Mouse (Mus musculus) lung, postnatal 0 days (tissue): ENCODE data around the gene Cyp1b1. TPM values are rescaled to one million over a fixed set of nuclear protein-coding genes. Genes with fewer than 3 reads are reported as not detected.

ENCODE experiments used
- ATAC-seq: fragments of 200-750 bp; cut with Nextera tagmentation; 2 replicates; pipeline ENCODE4 v1.8.0; 2017; ENCODE audit warnings: moderate library complexity
- DNase-seq: peaks from one replicate; pipeline ENCODE4 v3.0.0-alpha.2; 2016; ENCODE audit warnings: low spot score
- H3K27ac ChIP-seq: fragments of 300-500 bp; sonication (generic); 2 replicates; pipeline ENCODE4 v1.5.1; 2014; ENCODE audit warnings: antibody characterized with exemption, mild to moderate bottlenecking, low read length, mixed read lengths
- H3K27me3 ChIP-seq: fragments of 300-500 bp; sonication (generic); replicated peaks from 2 replicates; pipeline ENCODE4 v1.6.1; 2014; ENCODE audit warnings: low read length, mixed read lengths; ENCODE audit not compliant: insufficient read depth
- H3K36me3 ChIP-seq: fragments of 300-500 bp; sonication (generic); 2 replicates; pipeline ENCODE4 v1.6.1; 2014; ENCODE audit warnings: low read length, mixed read lengths; ENCODE audit not compliant: insufficient read depth
- H3K4me1 ChIP-seq: fragments of 300-500 bp; sonication (generic); 2 replicates; pipeline ENCODE4 v1.6.1; 2014; ENCODE audit warnings: antibody characterized with exemption, low read depth, low read length, mixed read lengths; ENCODE audit not compliant: insufficient read depth
- H3K4me2 ChIP-seq: fragments of 300-500 bp; sonication (generic); replicated peaks from 2 replicates; pipeline ENCODE4 v1.6.1; 2014; ENCODE audit warnings: low read depth, mild to moderate bottlenecking, low read length, moderate library complexity, mixed read lengths
- H3K4me3 ChIP-seq: fragments of 300-500 bp; sonication (generic); 2 replicates; pipeline ENCODE4 v1.5.1; 2014; ENCODE audit warnings: low read depth, low read length
- H3K9ac ChIP-seq: fragments of 300-500 bp; sonication (generic); replicated peaks from 2 replicates; pipeline ENCODE4 v1.6.1; 2014; ENCODE audit warnings: low read depth, mild to moderate bottlenecking
- H3K9me3 ChIP-seq: fragments of 300-500 bp; sonication (generic); 2 replicates; pipeline ENCODE4 v1.6.1; 2016; ENCODE audit warnings: low read length, mixed read lengths
- CTCF ChIP-seq: IDR thresholded peaks from 2 replicates; pipeline ENCODE4 v1.5.1; 2016; ENCODE audit warnings: antibody characterized with exemption, mild to moderate bottlenecking
- EP300 ChIP-seq: IDR thresholded peaks from 2 replicates; pipeline ENCODE4 v1.6.1; 2016; ENCODE audit warnings: antibody characterized with exemption, mild to moderate bottlenecking, control low read depth
- WGBS: fragments of 180-500 bp; shearing (Covaris S2); extraction: QIAGEN DNeasy Blood & Tissue Kit; methylation state at CpG from one replicate; pipeline ENCODE4 v1.1.7; 2014; 5-methylcytosine and 5-hydroxymethylcytosine counted together
- polyA plus RNA-seq: library from polyadenylated mRNA; unstranded; fragments of >200 nt; fragmentation: Nextera tagmentation; extraction: Ambion mirVana; gene quantifications from 2 replicates; pipeline ENCODE4 v1.2.1, GENCODE M21; 2015

Gene Cyp1b1
- polyA plus RNA-seq, 1 experiment from 2014 or later = 1.7 TPM

GRCm38 (mm10) chr17:79737598-79737997 is 22.7 kb upstream of the Cyp1b1 start:
- 71% methylated on average over 3 of the region's 3 CpGs for WGBS
- Histone ChIP-seq H3K9me3 (no peaks in the 10 kb centered on the region), H3K27ac (no peak overlapping the region), H3K36me3 (no peaks in the 10 kb centered on the region), H3K4me3 (no peak overlapping the region), H3K9ac (no peak overlapping the region), H3K4me2 (no peak overlapping the region), H3K4me1 (no peaks in the 10 kb centered on the region), H3K27me3 (no peaks in the 10 kb centered on the region)
- DNase-seq (peak; percentile 10), ATAC-seq (no peak)
- TF ChIP-seq CTCF (no peak), EP300 (no peak)

- 54% methylated on average over 4 of the region's 4 CpGs for WGBS
- DNase-seq = no peak
- TF ChIP-seq CTCF = no peak
These were observed 18.2 kb upstream of the Cyp1b1 start for GRCm38 (mm10) chr17:79733039-79733438.

GRCm38 (mm10) chr17:79730988-79731387 is 16.1 kb upstream of the Cyp1b1 start:
- H3K36me3 ChIP-seq = no peaks in the 10 kb centered on the region
- TF ChIP-seq EP300 (no peak), CTCF (no peak)
- H3K4me2 ChIP-seq = no peak overlapping the region
- 0 out of 2 replicates have a peak, but pooled peaks cover 6% of the 10 kb centered on the region for H3K4me1 ChIP-seq
- H3K27ac ChIP-seq = no peak overlapping the region
- H3K9ac ChIP-seq = no peak overlapping the region
- no peak overlapping the region for H3K4me3 ChIP-seq
- WGBS = 28% methylated on average over 8 of the region's 8 CpGs
- H3K27me3 ChIP-seq = no peaks in the 10 kb centered on the region
- DNase-seq (no peak), ATAC-seq (no peak)
- no peaks in the 10 kb centered on the region for H3K9me3 ChIP-seq

More at GRCm38 (mm10) chr17:79733039-79733438, 18.2 kb upstream of the Cyp1b1 start:
- no peak overlapping the region for H3K4me3 ChIP-seq
- ATAC-seq = no peak
- H3K4me2 ChIP-seq = no peak overlapping the region
- H3K36me3 ChIP-seq = no peaks in the 10 kb centered on the region
- no peak overlapping the region for H3K27ac ChIP-seq
- no peaks in the 10 kb centered on the region for H3K9me3 ChIP-seq
- no peak overlapping the region for H3K9ac ChIP-seq
- H3K27me3 ChIP-seq = no peaks in the 10 kb centered on the region
- 0 out of 2 replicates have a peak, but pooled peaks cover 6% of the 10 kb centered on the region for H3K4me1 ChIP-seq

- WGBS = 13% methylated on average over 16 of the region's 16 CpGs
- peak overlapping the region; percentile 15; the same call in 1 of the 2 replicates for H3K4me3 ChIP-seq
- DNase-seq = peak; percentile 80
These were observed 14.0 kb upstream of the Cyp1b1 start for GRCm38 (mm10) chr17:79728585-79729503.

GRCm38 (mm10) chr17:79728053-79728584 is 13.3 kb upstream of the Cyp1b1 start:
- Histone ChIP-seq H3K4me3 (peak overlapping the region; percentile 15; the same call in 1 of the 2 replicates), H3K9me3 (no peaks in the 10 kb centered on the region), H3K27ac (no peak overlapping the region), H3K27me3 (no peaks in the 10 kb centered on the region), H3K4me1 (0 out of 2 replicates have a peak, but pooled peaks cover 6% of the 10 kb centered on the region), H3K9ac (no peak overlapping the region), H3K36me3 (no peaks in the 10 kb centered on the region), H3K4me2 (peak overlapping the region; percentile 38)
- DNase-seq (no peak), ATAC-seq (peak; percentile 37)
- no peak for TF ChIP-seq CTCF
- no peak for TF ChIP-seq EP300
- 15% methylated on average over 14 of the region's 14 CpGs for WGBS

More at GRCm38 (mm10) chr17:79728585-79729503, 14.0 kb upstream of the Cyp1b1 start:
- 0 out of 2 replicates have a peak overlapping the region, but pooled peaks have one; percentile 1 for H3K27ac ChIP-seq
- TF ChIP-seq EP300 (peak; percentile 33; the same call in 1 of the 2 replicates), CTCF (no peak)
- no peaks in the 10 kb centered on the region for H3K9me3 ChIP-seq
- no peaks in the 10 kb centered on the region for H3K27me3 ChIP-seq
- 0 out of 2 replicates have a peak, but pooled peaks cover 6% of the 10 kb centered on the region for H3K4me1 ChIP-seq
- ATAC-seq = peak; percentile 87
- no peaks in the 10 kb centered on the region for H3K36me3 ChIP-seq
- H3K9ac ChIP-seq = no peak overlapping the region
- peak overlapping the region; percentile 38 for H3K4me2 ChIP-seq

- WGBS = 64% methylated on average over 5 of the region's 5 CpGs
- no peak overlapping the region for H3K27ac ChIP-seq
These were observed 11.8 kb upstream of the Cyp1b1 start for GRCm38 (mm10) chr17:79726613-79727012.

More at GRCm38 (mm10) chr17:79726613-79727012, 11.8 kb upstream of the Cyp1b1 start:
- ATAC-seq (no peak), DNase-seq (no peak)
- TF ChIP-seq EP300 = no peak
- TF ChIP-seq CTCF = no peak
- no peaks in the 10 kb centered on the region for H3K36me3 ChIP-seq
- H3K4me1 ChIP-seq = 0 out of 2 replicates have a peak, but pooled peaks cover 6% of the 10 kb centered on the region
- H3K9me3 ChIP-seq = no peaks in the 10 kb centered on the region
- H3K4me2 ChIP-seq = no peak overlapping the region
- H3K9ac ChIP-seq = no peak overlapping the region
- no peaks in the 10 kb centered on the region for H3K27me3 ChIP-seq
- no peak overlapping the region for H3K4me3 ChIP-seq
